Mouse (Mus musculus) heart, postnatal 25 days (tissue): Measurements from ENCODE around the gene Cnfn. TPM values are rescaled to one million over a fixed set of nuclear protein-coding genes. Genes with fewer than 3 reads are reported as not detected.

Experiments
- total RNA-seq, 2 experiments: library from RNA; stranded (reverse); gene quantifications; 2 replicates each; pipeline ENCODE4 v1.2.3; 2021

Cnfn gene
- total RNA-seq, 2 experiments from 2014 or later = not detected

Other genes starting within 250 kb of the Cnfn start
- under 1 TPM; 0.60 to 0.61 TPM for gene Pou2f2, start 190.0 kb downstream of the Cnfn start, total RNA-seq
- 10 to 100 TPM; 13.6 to 20.2 TPM for gene Dedd2, start 149.1 kb downstream of the Cnfn start, total RNA-seq
- gene Zfp526, start 148.3 kb downstream of the Cnfn start, total RNA-seq = 1 to 10 TPM; 8.0 to 9.1 TPM
- gene Gsk3a, start 131.9 kb downstream of the Cnfn start, total RNA-seq = 10 to 100 TPM; 62.6 to 64.6 TPM
- 10 to 100 TPM; 19.2 to 29.6 TPM for gene Erf, start 119.0 kb downstream of the Cnfn start, total RNA-seq
- gene Cic, start 102.0 kb downstream of the Cnfn start, total RNA-seq = 10 to 100 TPM; 61.9 to 65.9 TPM
- gene Pafah1b3, start 71.7 kb downstream of the Cnfn start, total RNA-seq = 1 to 10 TPM; 2.7 to 4.3 TPM
- not detected for gene Prr19, start 68.3 kb downstream of the Cnfn start, total RNA-seq
- not detected for gene Tmem145, start 63.6 kb downstream of the Cnfn start, total RNA-seq
- 10 to 100 TPM; 25.1 to 26.6 TPM for gene Megf8, start 52.6 kb downstream of the Cnfn start, total RNA-seq
- gene Lipe, start 29.0 kb upstream of the Cnfn start, total RNA-seq = 10 to 100 TPM; 40.5 to 41.5 TPM
- gene Cxcl17, start 43.2 kb upstream of the Cnfn start, total RNA-seq = not detected
- 10 to 100 TPM; 12.4 to 14.7 TPM for gene Ceacam1, start 107.9 kb upstream of the Cnfn start, total RNA-seq
- 1 to 10 TPM; 2.2 to 2.4 TPM for gene Ceacam2, start 170.1 kb upstream of the Cnfn start, total RNA-seq
- gene Erich4, start 246.2 kb upstream of the Cnfn start, total RNA-seq = under 1 TPM in 1 of 2 experiments, not detected in 1; 0.29 TPM
- gene Dmac2, start 249.7 kb upstream of the Cnfn start, total RNA-seq = 10 to 100 TPM; 60.4 to 65.0 TPM